Mouse (Mus musculus) lung, postnatal 0 days (tissue): ENCODE measurements at regions not wholly inside any gene's neighbourhood (a gene's known extent, or its start where the extent isn't known, plus 50 kb on each side); places are given as distances from the start of the nearest gene placed in this dataset.

ENCODE experiments used
- ATAC-seq: fragments of 200-750 bp; cut with Nextera tagmentation; 2 replicates; pipeline ENCODE4 v1.8.0; 2017; ENCODE audit warnings: moderate library complexity
- DNase-seq: peaks from one replicate; pipeline ENCODE4 v3.0.0-alpha.2; 2016; ENCODE audit warnings: low spot score
- H3K27ac ChIP-seq: fragments of 300-500 bp; sonication (generic); 2 replicates; pipeline ENCODE4 v1.5.1; 2014; ENCODE audit warnings: antibody characterized with exemption, mild to moderate bottlenecking, low read length, mixed read lengths
- H3K27me3 ChIP-seq: fragments of 300-500 bp; sonication (generic); replicated peaks from 2 replicates; pipeline ENCODE4 v1.6.1; 2014; ENCODE audit warnings: low read length, mixed read lengths; ENCODE audit not compliant: insufficient read depth
- H3K36me3 ChIP-seq: fragments of 300-500 bp; sonication (generic); 2 replicates; pipeline ENCODE4 v1.6.1; 2014; ENCODE audit warnings: low read length, mixed read lengths; ENCODE audit not compliant: insufficient read depth
- H3K4me1 ChIP-seq: fragments of 300-500 bp; sonication (generic); 2 replicates; pipeline ENCODE4 v1.6.1; 2014; ENCODE audit warnings: antibody characterized with exemption, low read depth, low read length, mixed read lengths; ENCODE audit not compliant: insufficient read depth
- H3K4me2 ChIP-seq: fragments of 300-500 bp; sonication (generic); replicated peaks from 2 replicates; pipeline ENCODE4 v1.6.1; 2014; ENCODE audit warnings: low read depth, mild to moderate bottlenecking, low read length, moderate library complexity, mixed read lengths
- H3K4me3 ChIP-seq: fragments of 300-500 bp; sonication (generic); 2 replicates; pipeline ENCODE4 v1.5.1; 2014; ENCODE audit warnings: low read depth, low read length
- H3K9ac ChIP-seq: fragments of 300-500 bp; sonication (generic); replicated peaks from 2 replicates; pipeline ENCODE4 v1.6.1; 2014; ENCODE audit warnings: low read depth, mild to moderate bottlenecking
- H3K9me3 ChIP-seq: fragments of 300-500 bp; sonication (generic); 2 replicates; pipeline ENCODE4 v1.6.1; 2016; ENCODE audit warnings: low read length, mixed read lengths
- CTCF ChIP-seq: IDR thresholded peaks from 2 replicates; pipeline ENCODE4 v1.5.1; 2016; ENCODE audit warnings: antibody characterized with exemption, mild to moderate bottlenecking
- EP300 ChIP-seq: IDR thresholded peaks from 2 replicates; pipeline ENCODE4 v1.6.1; 2016; ENCODE audit warnings: antibody characterized with exemption, mild to moderate bottlenecking, control low read depth
- WGBS: fragments of 180-500 bp; shearing (Covaris S2); extraction: QIAGEN DNeasy Blood & Tissue Kit; methylation state at CpG from one replicate; pipeline ENCODE4 v1.1.7; 2014; 5-methylcytosine and 5-hydroxymethylcytosine counted together

GRCm38 (mm10) chr4:55613523-55613922, 81.3 kb upstream of the Klf4 start:
- Histone ChIP-seq H3K27ac (no peak overlapping the region), H3K4me1 (no peaks in the 10 kb centered on the region), H3K4me2 (no peak overlapping the region), H3K27me3 (no peaks in the 10 kb centered on the region), H3K36me3 (no peaks in the 10 kb centered on the region), H3K4me3 (no peak overlapping the region), H3K9ac (no peak overlapping the region), H3K9me3 (no peaks in the 10 kb centered on the region)
- whole genome bisulfite sequencing, result 85% methylated on average over 3 of the region's 3 CpGs
- TF ChIP-seq CTCF, result no peak
- no peak for TF ChIP-seq EP300
- no peak for DNase-seq
- no peak for ATAC-seq

DNA sequence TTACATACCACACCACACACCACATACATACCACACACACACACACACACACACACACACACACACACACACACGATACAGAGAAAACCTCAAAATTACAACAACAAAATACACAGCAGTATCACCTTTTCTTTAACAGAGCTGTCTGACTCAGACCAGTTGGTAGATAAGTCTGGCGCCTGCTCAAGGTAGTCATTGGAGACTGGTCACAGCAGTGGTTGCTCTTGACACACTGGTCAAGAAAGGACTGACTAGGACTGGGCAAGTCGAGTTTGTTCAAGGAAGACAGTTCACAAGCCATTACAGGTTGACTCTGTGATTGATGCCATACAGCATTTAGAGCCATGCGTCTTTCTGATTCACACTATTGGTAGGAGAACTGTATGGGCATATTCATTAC, 78.7 kb upstream of the Klf4 start:
- 87% methylated on average over 4 of the region's 4 CpGs for WGBS
- H3K4me2 ChIP-seq, result no peak overlapping the region
- no peaks in the 10 kb centered on the region for H3K4me1 ChIP-seq
- ATAC-seq, result no peak
- TF ChIP-seq CTCF (no peak), EP300 (no peak)
- no peak overlapping the region for H3K27ac ChIP-seq
- DNase-seq, result no peak
- H3K9me3 ChIP-seq, result no peaks in the 10 kb centered on the region
- H3K9ac ChIP-seq, result no peak overlapping the region
- no peaks in the 10 kb centered on the region for H3K36me3 ChIP-seq
- no peak overlapping the region for H3K4me3 ChIP-seq
- H3K27me3 ChIP-seq, result no peaks in the 10 kb centered on the region

GRCm38 (mm10) chr4:55609214-55609613, 76.9 kb upstream of the Klf4 start:
- no peaks in the 10 kb centered on the region for H3K4me1 ChIP-seq
- DNase-seq, result no peak

GRCm38 (mm10) chr4:55605541-55605940, 73.3 kb upstream of the Klf4 start:
- Histone ChIP-seq H3K27me3 (no peaks in the 10 kb centered on the region), H3K27ac (peak overlapping the region; percentile 72), H3K36me3 (no peaks in the 10 kb centered on the region), H3K9me3 (no peaks in the 10 kb centered on the region), H3K9ac (no peak overlapping the region), H3K4me2 (no peak overlapping the region), H3K4me3 (no peak overlapping the region), H3K4me1 (no peaks in the 10 kb centered on the region)
- DNase-seq (no peak), ATAC-seq (no peak)
- WGBS, result 86% methylated on average over 9 of the region's 9 CpGs
- no peak for TF ChIP-seq CTCF
- TF ChIP-seq EP300, result no peak

More at GRCm38 (mm10) chr4:55609214-55609613, 76.9 kb upstream of the Klf4 start:
- no peaks in the 10 kb centered on the region for H3K9me3 ChIP-seq
- H3K4me3 ChIP-seq, result no peak overlapping the region
- H3K27me3 ChIP-seq, result no peaks in the 10 kb centered on the region
- no peak overlapping the region for H3K4me2 ChIP-seq
- H3K9ac ChIP-seq, result no peak overlapping the region
- WGBS, result 85% methylated on average over 5 of the region's 5 CpGs
- TF ChIP-seq CTCF (no peak), EP300 (no peak)
- no peak overlapping the region for H3K27ac ChIP-seq
- no peaks in the 10 kb centered on the region for H3K36me3 ChIP-seq
- ATAC-seq, result no peak

DNA sequence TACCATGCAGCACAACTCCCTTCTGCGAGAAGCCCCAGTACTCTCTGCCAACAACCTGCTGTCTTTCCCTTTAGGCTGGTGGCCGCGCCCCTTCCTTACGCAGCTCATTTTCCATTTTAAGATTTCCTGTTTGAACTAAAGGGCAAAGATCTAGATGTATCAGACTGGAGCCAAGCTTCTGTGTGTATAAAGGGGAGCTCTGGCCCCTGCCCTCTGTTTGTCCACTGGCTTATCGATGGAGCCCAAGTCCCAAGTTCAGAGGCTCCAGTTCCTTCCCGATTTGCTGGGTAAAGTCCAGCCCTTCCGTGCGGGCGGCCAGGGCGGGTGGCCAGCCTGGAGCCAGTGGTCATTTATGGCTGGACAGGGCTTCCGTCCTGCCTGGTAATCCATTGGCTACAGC, 72.6 kb upstream of the Klf4 start:
- peak overlapping the region; percentile 72 for H3K27ac ChIP-seq
- 59% methylated on average over 11 of the region's 11 CpGs for WGBS
- no peak overlapping the region for H3K4me3 ChIP-seq
- DNase-seq (peak; percentile 77), ATAC-seq (peak; percentile 90)
- H3K9me3 ChIP-seq, result no peaks in the 10 kb centered on the region
- no peaks in the 10 kb centered on the region for H3K4me1 ChIP-seq
- H3K9ac ChIP-seq, result no peak overlapping the region
- H3K27me3 ChIP-seq, result no peaks in the 10 kb centered on the region
- H3K36me3 ChIP-seq, result no peaks in the 10 kb centered on the region
- H3K4me2 ChIP-seq, result no peak overlapping the region
- no peak for TF ChIP-seq CTCF
- TF ChIP-seq EP300, result peak; percentile 96

DNA sequence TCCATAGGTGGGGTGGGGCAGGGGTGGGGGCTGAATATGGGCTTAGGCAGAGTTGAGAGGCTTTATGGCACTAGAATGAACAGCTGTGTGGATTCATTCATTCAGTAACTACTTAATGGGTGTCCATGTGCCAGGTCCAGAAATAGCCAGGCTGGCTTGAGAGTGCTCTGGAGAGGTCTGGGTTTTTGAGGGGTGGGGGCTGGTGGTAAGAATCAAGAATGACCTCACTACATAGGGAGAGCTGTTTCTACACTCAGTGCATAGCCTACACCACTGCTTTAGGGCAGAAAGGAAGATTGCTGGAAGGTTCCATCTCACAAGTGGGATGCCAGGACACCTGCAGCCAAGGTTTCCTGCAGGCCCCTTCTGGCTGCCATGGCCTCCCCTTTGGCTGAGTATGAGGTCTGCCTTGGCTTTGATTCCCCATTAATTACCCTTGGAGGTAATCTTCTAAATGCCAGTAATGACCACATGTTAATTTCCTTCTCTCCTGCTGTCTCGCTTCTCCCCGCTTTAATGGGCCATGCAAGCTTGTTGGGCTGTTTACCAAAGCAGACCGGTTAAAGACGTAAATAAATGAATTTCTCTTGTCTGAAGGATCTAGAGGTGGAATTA, 71.7 kb upstream of the Klf4 start:
- DNase-seq (no peak), ATAC-seq (no peak)
- WGBS, result 87% methylated on average over 4 of the region's 4 CpGs
- no peak for TF ChIP-seq EP300
- TF ChIP-seq CTCF, result no peak
- 0 out of 2 replicates have a peak overlapping the region, but pooled peaks have one; percentile 6 for H3K27ac ChIP-seq
- H3K36me3 ChIP-seq, result no peaks in the 10 kb centered on the region
- H3K4me1 ChIP-seq, result no peaks in the 10 kb centered on the region
- no peak overlapping the region for H3K4me3 ChIP-seq
- no peak overlapping the region for H3K9ac ChIP-seq
- H3K9me3 ChIP-seq, result no peaks in the 10 kb centered on the region
- H3K27me3 ChIP-seq, result no peaks in the 10 kb centered on the region
- H3K4me2 ChIP-seq, result no peak overlapping the region

DNA sequence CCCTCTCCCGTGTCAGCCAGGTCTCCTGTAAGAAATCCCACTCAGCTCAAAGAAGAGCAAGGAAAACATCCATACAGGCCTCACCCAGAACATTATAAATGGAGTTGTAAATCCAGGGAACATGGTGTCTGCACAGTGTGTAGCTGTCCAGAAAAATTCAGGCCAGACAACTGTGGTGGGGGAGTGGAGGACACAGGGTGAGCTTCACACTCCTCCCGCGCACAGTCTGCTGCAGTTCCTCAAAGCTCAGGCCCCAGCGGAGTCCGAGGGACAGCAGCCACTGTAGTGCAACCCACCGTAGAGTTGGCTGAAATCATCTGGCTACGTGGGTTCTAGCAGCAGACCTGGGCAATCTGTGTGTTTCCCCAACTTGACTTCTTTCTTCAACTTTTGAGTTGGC, 62.9 kb upstream of the Klf4 start:
- Histone ChIP-seq H3K27ac (no peak overlapping the region), H3K27me3 (no peaks in the 10 kb centered on the region), H3K4me1 (no peaks in the 10 kb centered on the region), H3K9me3 (no peaks in the 10 kb centered on the region), H3K36me3 (no peaks in the 10 kb centered on the region), H3K9ac (no peak overlapping the region), H3K4me3 (no peak overlapping the region), H3K4me2 (no peak overlapping the region)
- DNase-seq (no peak), ATAC-seq (no peak)
- 80% methylated on average over 7 of the region's 7 CpGs for WGBS
- TF ChIP-seq CTCF, result no peak
- TF ChIP-seq EP300, result no peak
